Mouse (Mus musculus) MEL (cell line): ENCODE results near the gene Aff1. TPM values are rescaled to one million over a fixed set of nuclear protein-coding genes. Genes with fewer than 3 reads are reported as not detected.

ENCODE experiments used
- DNase-seq: peaks from one replicate; pipeline ENCODE4 v3.0.0; 2011; ENCODE audit warnings: low read depth, low spot score
- H3K27ac ChIP-seq: 2 replicates; pipeline ENCODE4 v1.5.1; 2012; ENCODE audit warnings: low read depth, mild to moderate bottlenecking, control low read depth, low read length, moderate library complexity; ENCODE audit not compliant: control insufficient read depth
- H3K27me3 ChIP-seq, 2 experiments: fragments of 150-350 bp in 1 of 2; sonication (generic) in 1 of 2; 2 replicates each; pipeline ENCODE4 v1.6.1; 2012; ENCODE audit warnings: low read length in 2 of 2, mild to moderate bottlenecking in 2 of 2, improper control_type of control experiment in 1 of 2, moderate library complexity in 1 of 2; ENCODE audit not compliant: insufficient read depth in 2 of 2, control insufficient read depth in 1 of 2
- H3K36me3 ChIP-seq, 2 experiments: 2 replicates each; pipeline ENCODE4 v1.6.1; 2012 to 2014; ENCODE audit warnings: low read length in 2 of 2, improper control_type of control experiment in 1 of 2, inconsistent platforms in 1 of 2, mild to moderate bottlenecking in 1 of 2; ENCODE audit not compliant: insufficient read depth in 2 of 2, control insufficient read depth in 1 of 2
- H3K4me1 ChIP-seq, 2 experiments: fragments of 150-350 bp in 1 of 2; sonication (generic) in 1 of 2; 2 replicates each; pipeline ENCODE4 v1.6.1; 2012; ENCODE audit warnings: low read length in 2 of 2, improper control_type of control experiment in 1 of 2, mild to moderate bottlenecking in 1 of 2; ENCODE audit not compliant: insufficient read depth in 2 of 2, control insufficient read depth in 1 of 2
- H3K4me3 ChIP-seq, 2 experiments: fragments of 150-350 bp in 1 of 2; sonication (generic) in 1 of 2; 2 replicates each; pipeline ENCODE4 v1.5.1; 2012; ENCODE audit warnings: low read depth in 2 of 2, low read length in 2 of 2, mild to moderate bottlenecking in 2 of 2, moderate library complexity in 2 of 2, control low read depth in 1 of 2, improper control_type of control experiment in 1 of 2; ENCODE audit not compliant: control insufficient read depth in 1 of 2, insufficient read depth in 1 of 2
- H3K79me2 ChIP-seq: 2 replicates; pipeline ENCODE4 v1.6.1; 2012; ENCODE audit warnings: mild to moderate bottlenecking, low read length, moderate library complexity; ENCODE audit not compliant: control insufficient read depth, poor library complexity, insufficient read depth
- H3K9ac ChIP-seq: 2 replicates; pipeline ENCODE4 v1.6.1; 2012; ENCODE audit warnings: low read depth, mild to moderate bottlenecking, control low read depth, low read length, moderate library complexity; ENCODE audit not compliant: control insufficient read depth, poor library complexity, severe bottlenecking
- H3K9me3 ChIP-seq: fragments of 150-350 bp; sonication (generic); replicated peaks from 2 replicates; pipeline ENCODE4 v1.6.1; 2012; ENCODE audit warnings: mild to moderate bottlenecking, low read length, improper control_type of control experiment, moderate library complexity; ENCODE audit not compliant: insufficient read depth
- BHLHE40 ChIP-seq: IDR thresholded peaks from 2 replicates; pipeline ENCODE4 v1.6.1; 2012; ENCODE audit warnings: low read depth, mild to moderate bottlenecking, inconsistent platforms, low read length, improper control_type of control experiment, borderline replicate concordance
- CHD1 ChIP-seq: IDR thresholded peaks from 2 replicates; pipeline ENCODE4 v1.6.1; 2012; ENCODE audit warnings: low read depth, mild to moderate bottlenecking, inconsistent platforms, low read length, improper control_type of control experiment
- E2F4 ChIP-seq: IDR thresholded peaks from 2 replicates; pipeline ENCODE4 v1.6.1; 2011; ENCODE audit warnings: low read depth, low read length, improper control_type of control experiment, borderline replicate concordance
- ELF1 ChIP-seq: IDR thresholded peaks from 2 replicates; pipeline ENCODE4 v1.6.1; 2014; ENCODE audit warnings: low read depth, mild to moderate bottlenecking, inconsistent platforms, low read length, improper control_type of control experiment, moderate library complexity
- ETS1 ChIP-seq: IDR thresholded peaks from 2 replicates; pipeline ENCODE4 v1.6.1; 2012; ENCODE audit warnings: low read depth, mild to moderate bottlenecking, inconsistent platforms, low read length, improper control_type of control experiment, moderate library complexity
- JUND ChIP-seq: IDR thresholded peaks from 2 replicates; pipeline ENCODE4 v1.6.1; 2011; ENCODE audit warnings: low read depth, mild to moderate bottlenecking, improper control_type of control experiment, low read length
- KAT2A ChIP-seq: conservative IDR thresholded peaks from 2 replicates; pipeline ENCODE4 v1.6.1; 2012; ENCODE audit warnings: low read depth, low read length, improper control_type of control experiment, inconsistent platforms
- MXI1 ChIP-seq: IDR thresholded peaks from 2 replicates; pipeline ENCODE4 v1.6.1; 2011; ENCODE audit warnings: mild to moderate bottlenecking, low read depth, low read length, improper control_type of control experiment
- MYB ChIP-seq: IDR thresholded peaks from 2 replicates; pipeline ENCODE4 v1.6.1; 2011; ENCODE audit warnings: mild to moderate bottlenecking, low read depth, low read length, improper control_type of control experiment
- NELFE ChIP-seq: IDR thresholded peaks from 2 replicates; pipeline ENCODE4 v1.6.1; 2011; ENCODE audit warnings: low read depth, low read length, improper control_type of control experiment
- NRF1 ChIP-seq: IDR thresholded peaks from 2 replicates; pipeline ENCODE4 v1.6.1; 2014; ENCODE audit warnings: low read depth, mild to moderate bottlenecking, inconsistent platforms, low read length, improper control_type of control experiment, moderate library complexity; ENCODE audit not compliant: poor library complexity, insufficient read depth, severe bottlenecking
- RCOR1 ChIP-seq: IDR thresholded peaks from 2 replicates; pipeline ENCODE4 v1.6.1; 2012; ENCODE audit warnings: low read depth, mild to moderate bottlenecking, inconsistent platforms, low read length, improper control_type of control experiment
- SMC3 ChIP-seq: IDR thresholded peaks from 2 replicates; pipeline ENCODE4 v1.6.1; 2011; ENCODE audit warnings: low read depth, low read length, improper control_type of control experiment
- TCF12 ChIP-seq: IDR thresholded peaks from 2 replicates; pipeline ENCODE4 v1.6.1; 2014; ENCODE audit warnings: low read depth, mild to moderate bottlenecking, inconsistent platforms, low read length, improper control_type of control experiment, moderate library complexity
- UBTF ChIP-seq: IDR thresholded peaks from 2 replicates; pipeline ENCODE4 v1.6.1; 2012; ENCODE audit warnings: low read depth, mild to moderate bottlenecking, inconsistent platforms, low read length, improper control_type of control experiment, moderate library complexity, borderline replicate concordance; ENCODE audit not compliant: insufficient read depth
- ZMIZ1 ChIP-seq: IDR thresholded peaks from 2 replicates; pipeline ENCODE4 v1.6.1; 2012; ENCODE audit warnings: low read depth, mild to moderate bottlenecking, inconsistent platforms, low read length, improper control_type of control experiment, moderate library complexity
- ZNF384 ChIP-seq: IDR thresholded peaks from 2 replicates; pipeline ENCODE4 v1.6.1; 2012; ENCODE audit warnings: low read depth, mild to moderate bottlenecking, inconsistent platforms, low read length, improper control_type of control experiment
- polyA plus RNA-seq, 2 experiments: library from polyadenylated mRNA; stranded (reverse) in 1 of 2; unstranded in 1 of 2; fragments of >175 nt in 1 of 2; fragments of >200 nt in 1 of 2; gene quantifications; 2 replicates each; pipeline versions ENCODE4 v1.2.1 to v1.2.4; 2012; ENCODE audit warnings: low replicate concordance in 2 of 2, low read depth in 1 of 2; ENCODE audit not compliant: insufficient read length in 2 of 2, insufficient read depth in 1 of 2, missing spikeins in 1 of 2
- total RNA-seq: library from RNA; depleted of rRNA; stranded (reverse); fragments of 300-350 nt; gene quantifications from 2 replicates; pipeline ENCODE4 v1.2.3, GENCODE M21; 2012

Gene Aff1
- total and polyA plus RNA-seq, 3 experiments: 5.4 to 13.4 TPM; not detected in 1

- peaks cover 2 to 24% of the 10 kb centered on the region in 2 experiments; a peak in 3 of 4 replicates for H3K36me3 ChIP-seq
Observed at GRCm38 (mm10) chr5:103829158-103829557, 137.0 kb downstream of the Aff1 start.

GRCm38 (mm10) chr5:103830886-103831285, 138.7 kb downstream of the Aff1 start:
- TF ChIP-seq JUND (no peak), RCOR1 (no peak), KAT2A (no peak), ETS1 (no peak), ELF1 (no peak), MYB (no peak), MXI1 (no peak), ZMIZ1 (no peak), SMC3 (no peak), BHLHE40 (no peak), TCF12 (no peak), UBTF (no peak)
- no peak overlapping the region for H3K4me3 ChIP-seq
- H3K9ac ChIP-seq: no peak overlapping the region
- no peak for DNase-seq
- H3K36me3 ChIP-seq: peaks cover 2 to 23% of the 10 kb centered on the region in 2 experiments; a peak in 3 of 4 replicates
- H3K9me3 ChIP-seq: no peaks in the 10 kb centered on the region
- H3K79me2 ChIP-seq: no peaks in the 10 kb centered on the region
- H3K4me1 ChIP-seq: peaks cover 0 to 5% of the 10 kb centered on the region in 2 experiments; a peak in 2 of 4 replicates
- H3K27me3 ChIP-seq: no peaks in the 10 kb centered on the region
- no peak overlapping the region for H3K27ac ChIP-seq

More at GRCm38 (mm10) chr5:103829158-103829557, 137.0 kb downstream of the Aff1 start:
- Histone ChIP-seq H3K27me3 (no peaks in the 10 kb centered on the region), H3K4me1 (peaks cover 0 to 5% of the 10 kb centered on the region in 2 experiments; a peak in 2 of 4 replicates), H3K79me2 (no peaks in the 10 kb centered on the region), H3K9me3 (no peaks in the 10 kb centered on the region), H3K4me3 (no peak overlapping the region), H3K27ac (no peak overlapping the region), H3K9ac (no peak overlapping the region)
- TF ChIP-seq NRF1 (no peak), CHD1 (no peak), TCF12 (no peak), ETS1 (no peak), ZMIZ1 (no peak), NELFE (no peak), E2F4 (no peak), ZNF384 (no peak), MYB (no peak)
- no peak for DNase-seq
